Comparison of ENCODE assay signal across 8 mouse cellular contexts in the genomic region with DNA sequence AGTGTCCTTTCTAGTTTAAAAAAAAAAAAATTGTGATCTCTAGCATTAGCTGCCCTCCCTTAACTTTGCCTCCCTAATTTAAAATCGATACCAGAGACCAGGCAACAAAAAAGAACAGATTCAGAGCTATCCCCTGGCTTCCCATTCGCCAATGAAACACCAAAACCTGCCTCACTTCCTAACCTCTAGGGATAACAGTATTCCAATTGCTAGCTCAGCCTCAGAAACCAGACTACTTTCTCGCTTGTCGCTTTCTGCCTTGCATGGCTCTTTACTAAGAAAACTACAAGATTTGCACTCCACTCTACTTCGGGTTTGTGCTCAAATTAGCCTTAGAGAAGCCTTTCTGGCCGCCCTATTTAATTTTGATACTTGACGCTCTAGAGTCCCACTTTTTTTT. TPM values are rescaled to one million over a fixed set of nuclear protein-coding genes. Genes with fewer than 3 reads are reported as not detected.
DNase-seq lines count a peak whose midpoint lies in the region; ATAC-seq and TF ChIP-seq lines count a peak whose summit lies in the region.

No protein-coding gene starts in this region.

- peaks cover 16% of the 10 kb centered on the region for H3K36me3 ChIP-seq in lung, embryonic 16.5 days (ENCODE audit: control insufficient read depth, insufficient read depth, low read length)
- peaks cover 14% of the 10 kb centered on the region for H3K36me3 ChIP-seq in limb, embryonic 11.5 days (ENCODE audit: control insufficient read depth, insufficient read depth, low read length)

- H3K4me2 ChIP-seq in lung, embryonic 16.5 days (ENCODE audit: low read depth, low read length), result peak overlapping the region; percentile 74
- peak overlapping the region; percentile 68 for H3K4me2 ChIP-seq in limb, embryonic 11.5 days (ENCODE audit: low read depth, severe bottlenecking)

- peak overlapping the region; percentile 93 for H3K9ac ChIP-seq in lung, embryonic 16.5 days (ENCODE audit: low read length)
- H3K9ac ChIP-seq in limb, embryonic 11.5 days (ENCODE audit: low read length), result peak overlapping the region; percentile 86

- no peaks in the 10 kb centered on the region for H3K27me3 ChIP-seq in lung, embryonic 16.5 days (ENCODE audit: control insufficient read depth, insufficient read depth, low read depth, low read length)
- H3K27me3 ChIP-seq in limb, embryonic 11.5 days (ENCODE audit: control insufficient read depth, insufficient read depth, low read length), result no peaks in the 10 kb centered on the region

- DNase-seq in lung, adult 18-20 months, result no peak
- no peak for DNase-seq in limb, embryonic 11.5 days (ENCODE audit: low spot score)
- DNase-seq in urinary bladder, postnatal 10 days (ENCODE audit: low spot score), result no peak
- no peak for DNase-seq in adrenal gland, postnatal 14 days
- no peak for DNase-seq in layer of hippocampus, postnatal 25 days (ENCODE audit: extremely low spot score in 1 of 2, low spot score in 1 of 2)

- H3K4me1 ChIP-seq in lung, embryonic 16.5 days (replicated peaks; ENCODE audit: control insufficient read depth, insufficient read depth, low read length), result peaks cover 8% of the 10 kb centered on the region
- peaks cover 3% of the 10 kb centered on the region; the same call in 1 of the 2 replicates for H3K4me1 ChIP-seq in embryonic fibroblast, embryonic 13.5 days (ENCODE audit: control insufficient read depth, insufficient read depth, low read length)
- H3K4me1 ChIP-seq in limb, embryonic 11.5 days (ENCODE audit: control insufficient read depth, insufficient read depth, low read length), result peaks cover 3% of the 10 kb centered on the region; the same call in 1 of the 2 replicates
- no peaks in the 10 kb centered on the region for H3K4me1 ChIP-seq in olfactory bulb, adult 2 months (ENCODE audit: control insufficient read depth, insufficient read depth, low read length)

- TF ChIP-seq POLR2A in embryonic fibroblast, embryonic 13.5 days (IDR thresholded peaks at IDR 0.05; ENCODE audit: low read depth, low read length), result no peak
- no peak for TF ChIP-seq POLR2A in olfactory bulb, adult 2 months (IDR thresholded peaks at IDR 0.05; ENCODE audit: insufficient read depth, low read depth, low read length)

- no peaks in the 10 kb centered on the region for H3K9me3 ChIP-seq in lung, embryonic 16.5 days (ENCODE audit: control insufficient read depth, low read length)
- H3K9me3 ChIP-seq in limb, embryonic 11.5 days (ENCODE audit: control insufficient read depth, low read length), result no peaks in the 10 kb centered on the region

- ATAC-seq in lung, embryonic 16.5 days (ENCODE audit: low read depth), result peak; percentile 39; the same call in 1 of the 2 replicates
- ATAC-seq in limb, embryonic 11.5 days (ENCODE audit: insufficient number of reproducible peaks, low FRiP score, low TSS enrichment, low read depth), result no peak

- no peak for TF ChIP-seq CTCF in embryonic fibroblast, embryonic 13.5 days (IDR thresholded peaks at IDR 0.05; ENCODE audit: borderline replicate concordance, insufficient read depth, low read length)
- TF ChIP-seq CTCF in olfactory bulb, adult 2 months (IDR thresholded peaks at IDR 0.05; ENCODE audit: insufficient read depth, low read depth, low read length), result no peak

- H3K27ac ChIP-seq in lung, embryonic 16.5 days (ENCODE audit: low read length), result peak overlapping the region; percentile 85
- H3K27ac ChIP-seq in embryonic fibroblast, embryonic 13.5 days (ENCODE audit: insufficient read depth, low read length), result peak overlapping the region; percentile 69
- peak overlapping the region; percentile 69; the same call in 1 of the 2 replicates for H3K27ac ChIP-seq in limb, embryonic 11.5 days (replicated peaks; ENCODE audit: low read depth, low read length)
- no peak overlapping the region for H3K27ac ChIP-seq in olfactory bulb, adult 2 months (ENCODE audit: insufficient read depth, low read depth, low read length)

- H3K4me3 ChIP-seq in lung, embryonic 16.5 days (ENCODE audit: low read length), result peak overlapping the region; percentile 92
- H3K4me3 ChIP-seq in embryonic fibroblast, embryonic 13.5 days (ENCODE audit: insufficient read depth, low read length), result peak overlapping the region; percentile 11
- peak overlapping the region; percentile 89 for H3K4me3 ChIP-seq in limb, embryonic 11.5 days (ENCODE audit: low read depth, low read length)
- peak overlapping the region; percentile 86 for H3K4me3 ChIP-seq in olfactory bulb, adult 2 months (ENCODE audit: insufficient read depth, low read depth, low read length)

- WGBS in lung, embryonic 16.5 days, result 21% methylated on average over 7 of the region's 7 CpGs
- 24% methylated on average over 7 of the region's 7 CpGs for WGBS in limb, embryonic 11.5 days
- WGBS in olfactory bulb, adult 2 months, result 14% methylated on average over 7 of the region's 7 CpGs

RNA-seq across cellular contexts. Expression of gene Prpf3, which starts 0.4 kb away (rescaled TPM):
- polyA plus RNA-seq in lung, embryonic 16.5 days (2015; fragmentation: Nextera tagmentation; extraction: Ambion mirVana), result 43.5 and 48.0 TPM in 2 replicates
- 37.4 and 37.7 TPM in 2 replicates for polyA plus RNA-seq in embryonic fibroblast, embryonic 13.5 days (2011; ENCODE audit: insufficient read length, low read depth, missing spikeins)
- polyA plus RNA-seq in limb, embryonic 11.5 days (2014; fragmentation: Nextera tagmentation; extraction: Ambion mirVana), result 80.7 and 87.2 TPM in 2 replicates
- 314 TPM in 1 of 2 replicates, not detected in the other for polyA plus RNA-seq in olfactory bulb, adult 2 months (2012; ENCODE audit: insufficient read depth, insufficient read length, low replicate concordance, missing spikeins)
- total RNA-seq in adrenal gland, postnatal 14 days (2021), result 23.0 and 27.2 TPM in 2 replicates
- total RNA-seq in layer of hippocampus, postnatal 25 days (2021), result 10 to 100 TPM; 29.2 to 33.7 TPM

RNA-seq across cellular contexts. Expression of gene Mrps21, which starts 15.2 kb away (rescaled TPM):
- 326 and 362 TPM in 2 replicates for polyA plus RNA-seq in lung, embryonic 16.5 days (2015; fragmentation: Nextera tagmentation; extraction: Ambion mirVana)
- polyA plus RNA-seq in embryonic fibroblast, embryonic 13.5 days (2011; ENCODE audit: insufficient read length, low read depth, missing spikeins), result 171 and 236 TPM in 2 replicates
- polyA plus RNA-seq in limb, embryonic 11.5 days (2014; fragmentation: Nextera tagmentation; extraction: Ambion mirVana), result 339 and 359 TPM in 2 replicates
- polyA plus RNA-seq in olfactory bulb, adult 2 months (2012; ENCODE audit: insufficient read depth, insufficient read length, low replicate concordance, missing spikeins), result not detected in 2 replicates
- total RNA-seq in adrenal gland, postnatal 14 days (2021), result 289 and 301 TPM in 2 replicates
- total RNA-seq in layer of hippocampus, postnatal 25 days (2021), result 100 to 1,000 TPM; 151 to 172 TPM

RNA-seq across cellular contexts. Expression of gene Ciart, which starts 25.9 kb away (rescaled TPM):
- polyA plus RNA-seq in lung, embryonic 16.5 days (2015; fragmentation: Nextera tagmentation; extraction: Ambion mirVana), result 5.1 and 5.6 TPM in 2 replicates
- 4.3 and 7.8 TPM in 2 replicates for polyA plus RNA-seq in embryonic fibroblast, embryonic 13.5 days (2011; ENCODE audit: insufficient read length, low read depth, missing spikeins)
- polyA plus RNA-seq in limb, embryonic 11.5 days (2014; fragmentation: Nextera tagmentation; extraction: Ambion mirVana), result 7.1 and 7.5 TPM in 2 replicates
- not detected in 2 replicates for polyA plus RNA-seq in olfactory bulb, adult 2 months (2012; ENCODE audit: insufficient read depth, insufficient read length, low replicate concordance, missing spikeins)
- total RNA-seq in adrenal gland, postnatal 14 days (2021), result 2.6 and 3.9 TPM in 2 replicates
- 10 to 100 TPM in 1 of 2 experiments, 1 to 10 TPM in 1; 9.4 to 11.5 TPM for total RNA-seq in layer of hippocampus, postnatal 25 days (2021)

RNA-seq across cellular contexts. Expression of gene BC028528, which starts 35.7 kb away (rescaled TPM):
- 81.5 and 85.5 TPM in 2 replicates for polyA plus RNA-seq in lung, embryonic 16.5 days (2015; fragmentation: Nextera tagmentation; extraction: Ambion mirVana)
- 18.7 and 23.6 TPM in 2 replicates for polyA plus RNA-seq in embryonic fibroblast, embryonic 13.5 days (2011; ENCODE audit: insufficient read length, low read depth, missing spikeins)
- polyA plus RNA-seq in limb, embryonic 11.5 days (2014; fragmentation: Nextera tagmentation; extraction: Ambion mirVana), result 6.7 and 7.5 TPM in 2 replicates
- polyA plus RNA-seq in olfactory bulb, adult 2 months (2012; ENCODE audit: insufficient read depth, insufficient read length, low replicate concordance, missing spikeins), result not detected in 2 replicates
- 21.1 and 32.7 TPM in 2 replicates for total RNA-seq in adrenal gland, postnatal 14 days (2021)
- 1 to 10 TPM; 4.2 to 6.5 TPM for total RNA-seq in layer of hippocampus, postnatal 25 days (2021)

RNA-seq across cellular contexts. Expression of gene Rprd2, which starts 37.5 kb away (rescaled TPM):
- polyA plus RNA-seq in lung, embryonic 16.5 days (2015; fragmentation: Nextera tagmentation; extraction: Ambion mirVana), result 21.4 and 22.1 TPM in 2 replicates
- 32.2 and 37.1 TPM in 2 replicates for polyA plus RNA-seq in embryonic fibroblast, embryonic 13.5 days (2011; ENCODE audit: insufficient read length, low read depth, missing spikeins)
- 23.5 and 24.9 TPM in 2 replicates for polyA plus RNA-seq in limb, embryonic 11.5 days (2014; fragmentation: Nextera tagmentation; extraction: Ambion mirVana)
- polyA plus RNA-seq in olfactory bulb, adult 2 months (2012; ENCODE audit: insufficient read depth, insufficient read length, low replicate concordance, missing spikeins), result 146 TPM in 1 of 2 replicates, not detected in the other
- total RNA-seq in adrenal gland, postnatal 14 days (2021), result 47.4 and 51.5 TPM in 2 replicates
- 10 to 100 TPM; 62.3 to 69.6 TPM for total RNA-seq in layer of hippocampus, postnatal 25 days (2021)

Comparison
In these comparisons a context has a peak if more than half of its experiments do, and no peak if none do; other contexts are left out.
1. H3K4me3 ChIP-seq: peak in every context shown above with its lines; median percentile 92 in lung, embryonic 16.5 days; 89 in limb, embryonic 11.5 days; 86 in olfactory bulb, adult 2 months; 11 in embryonic fibroblast, embryonic 13.5 days.